Mouse (Mus musculus): ENCODE results near the gene 1190005I06Rik.

DNA sequence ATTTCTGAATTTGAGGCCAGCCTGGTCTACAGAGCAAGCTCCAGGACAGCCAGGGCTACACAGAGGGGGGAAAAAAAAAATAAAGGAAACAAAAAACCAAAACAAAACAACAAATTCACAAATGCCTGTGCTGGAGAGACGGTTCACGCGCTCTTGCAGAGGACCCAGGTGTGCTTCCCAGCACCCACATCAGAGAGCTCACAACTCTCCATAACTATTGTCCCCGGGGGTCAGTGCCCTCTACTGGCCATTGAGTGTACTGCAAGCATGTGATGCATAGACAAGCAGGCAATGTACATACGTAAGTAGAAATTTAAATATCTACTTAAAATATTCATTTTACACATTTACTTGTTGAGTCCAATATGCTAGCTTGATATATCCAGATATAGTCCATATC, 52.9 kb downstream of the 1190005I06Rik start:
- TF ChIP-seq CTCF (IDR thresholded peaks at IDR 0.05; ENCODE audit: insufficient read depth, low read depth, low read length), result peak; percentile 40; the same call in 1 of the 2 replicates
- no peak for TF ChIP-seq POLR2A (IDR thresholded peaks at IDR 0.05; ENCODE audit: insufficient read depth, low read depth, low read length)

Data from olfactory bulb, adult 2 months (tissue).